Mouse (Mus musculus): ENCODE results near the gene 4930583I09Rik.

4930583I09Rik gene

DNA sequence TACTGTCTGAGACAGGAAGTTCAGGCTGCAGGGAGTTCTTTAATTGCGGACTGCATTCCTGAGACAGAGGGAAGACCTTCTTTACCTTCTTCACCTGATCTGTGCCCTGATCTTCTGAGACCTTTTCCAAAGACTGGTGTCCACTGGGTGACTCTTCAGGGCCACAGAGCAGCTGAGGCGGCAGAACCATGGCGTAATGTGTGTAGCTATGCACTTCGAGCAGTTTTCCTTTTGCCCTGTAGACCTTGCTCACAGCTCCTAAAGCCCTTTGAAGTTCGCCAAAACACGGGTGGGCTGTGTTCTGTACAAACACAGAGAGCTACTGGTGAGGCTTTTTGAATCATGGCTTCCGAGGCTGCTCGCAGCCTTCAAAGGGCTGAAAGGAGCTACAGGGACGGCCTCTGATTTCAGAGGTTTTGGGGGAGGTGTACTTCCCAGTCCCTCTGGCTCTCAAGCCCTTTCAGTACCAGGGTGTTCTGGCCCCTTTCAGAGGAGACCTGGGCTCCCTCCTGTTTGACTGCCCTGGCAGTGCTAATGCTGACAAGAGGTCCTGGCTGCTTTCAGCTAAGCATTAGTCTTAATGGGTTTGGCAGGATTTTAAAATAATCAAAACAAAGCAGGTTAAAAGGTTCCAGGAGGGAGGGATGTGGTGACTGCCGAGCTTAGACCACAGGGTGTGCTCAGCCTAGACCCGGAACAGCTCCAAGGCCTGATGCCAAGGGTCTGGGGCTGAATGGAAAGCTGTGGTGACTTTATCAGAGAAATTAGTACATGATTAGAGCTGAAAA is 33.5 kb downstream of the 4930583I09Rik start:
- no peak for DNase-seq (ENCODE audit: low read depth, low spot score)

DNA sequence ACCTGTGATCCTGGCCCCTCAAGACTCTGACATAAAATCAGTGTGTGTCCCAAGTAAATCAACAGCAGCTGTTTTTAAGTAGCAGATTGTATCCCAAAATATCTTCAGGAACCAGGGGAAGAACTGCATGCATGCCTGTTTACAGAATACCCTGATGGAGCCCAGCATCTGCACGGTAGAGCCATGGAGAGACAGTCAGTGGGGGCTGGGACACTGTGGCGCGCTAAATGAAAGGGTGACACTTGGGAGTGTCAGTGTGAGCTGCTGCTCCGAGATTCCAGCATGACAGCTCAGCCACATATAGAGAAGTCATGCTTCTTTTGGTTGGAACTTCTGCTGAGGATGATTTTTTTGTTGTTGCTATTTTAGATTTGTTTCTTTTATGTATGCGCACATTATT is 43.2 kb downstream of the 4930583I09Rik start:
- no peak for DNase-seq (ENCODE audit: low read depth, low spot score)

DNA sequence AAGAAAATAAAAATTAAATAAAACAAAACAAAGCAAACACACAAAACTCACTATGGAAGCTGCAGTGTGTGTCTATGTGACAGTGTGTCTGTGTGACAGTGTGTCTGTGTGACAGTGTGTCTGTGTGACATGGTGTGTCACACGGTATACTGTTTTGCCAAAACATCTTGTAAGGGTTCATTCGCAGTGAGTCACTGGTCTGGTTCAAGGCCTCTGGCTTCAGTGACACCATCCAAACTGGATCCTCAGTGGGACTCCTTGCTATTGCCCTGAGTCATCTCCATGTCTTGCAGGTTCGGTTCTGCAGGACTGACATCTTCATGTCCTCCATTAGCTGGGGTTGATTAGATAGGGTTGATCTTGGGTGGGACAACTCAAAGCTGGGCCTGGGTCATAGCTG is 43.8 kb downstream of the 4930583I09Rik start:
- no peak for DNase-seq (ENCODE audit: low read depth, low spot score)

GRCm38 (mm10) chr17:64789175-64789574 is 46.7 kb downstream of the 4930583I09Rik start:
- DNase-seq (ENCODE audit: low read depth, low spot score): no peak

DNA sequence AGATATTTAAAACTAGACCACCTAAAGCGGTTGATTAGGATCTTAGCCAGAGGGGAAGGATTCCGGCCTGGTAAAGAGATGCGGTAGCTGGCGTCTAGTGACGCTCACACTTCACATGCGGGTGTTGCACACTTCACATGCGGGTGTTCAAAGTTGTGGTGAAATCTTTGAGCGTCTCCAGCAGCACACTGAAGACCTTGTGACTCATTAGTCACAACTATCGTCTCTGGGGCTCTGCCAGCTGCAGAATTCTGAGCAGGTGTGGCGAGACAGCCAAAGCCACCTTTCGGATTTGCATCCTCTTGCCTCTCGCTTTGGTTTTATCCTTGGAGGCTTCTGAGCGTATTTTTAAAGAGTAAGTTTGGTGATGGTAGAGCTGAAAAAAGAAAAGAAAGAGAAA is 47.6 kb downstream of the 4930583I09Rik start:
- DNase-seq (ENCODE audit: low read depth, low spot score): no peak

DNA sequence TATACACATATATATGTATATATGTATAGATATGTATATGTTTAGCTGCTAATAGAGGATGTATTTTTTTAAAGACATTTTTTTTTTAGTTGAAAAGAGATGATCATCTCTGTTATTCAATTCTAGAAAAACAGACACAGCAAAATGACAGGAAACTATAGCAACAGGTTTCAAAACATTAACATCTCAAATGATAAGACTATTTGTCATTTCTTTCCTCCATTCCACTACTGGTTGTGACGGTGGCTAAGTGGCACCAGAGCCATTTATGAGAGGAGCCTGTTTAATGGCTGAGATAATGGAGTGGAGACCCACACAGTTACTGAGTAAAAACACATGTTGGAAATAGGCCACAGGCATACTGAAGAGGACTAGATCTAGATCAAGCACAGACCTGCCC is 49.9 kb downstream of the 4930583I09Rik start:
- DNase-seq (ENCODE audit: low read depth, low spot score): no peak
